ENCODE assay signal across 8 mouse cellular contexts in the genomic region with DNA sequence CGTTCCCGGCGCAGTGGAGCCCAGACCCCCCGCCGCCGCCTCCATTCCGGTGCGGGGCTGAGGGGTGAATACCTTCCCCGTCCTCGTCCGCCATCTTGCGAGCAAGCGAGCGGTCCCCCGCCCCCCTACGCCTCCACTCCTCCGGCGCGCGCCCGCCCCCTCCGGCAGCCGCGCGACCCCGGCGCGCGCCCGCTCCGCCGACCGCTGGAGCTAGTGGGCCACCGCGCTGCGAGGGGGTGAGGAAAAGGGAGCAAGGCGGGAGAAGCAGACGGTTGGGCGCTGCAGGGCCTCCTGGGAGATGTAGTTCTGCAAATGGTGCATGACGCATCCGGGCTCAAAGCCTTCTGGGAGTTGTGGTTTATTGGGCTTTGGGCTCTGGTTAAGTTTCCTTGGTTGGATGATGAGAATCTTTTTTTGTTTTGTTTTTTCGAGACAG. TPM values are rescaled to one million over a fixed set of nuclear protein-coding genes. Genes with fewer than 3 reads are reported as not detected.
DNase-seq lines count a peak whose midpoint lies in the region; ATAC-seq and TF ChIP-seq lines count a peak whose summit lies in the region.

Gene Snx27, minus strand, starts transcription at position 261 of the 436 bp plus-strand sequence.

- peak within 1 kb of the TSS; percentile 88 for H3K9ac ChIP-seq in heart, embryonic 12.5 days
- H3K9ac ChIP-seq in kidney, postnatal 0 days (ENCODE audit: low read depth, low read length), result peak within 1 kb of the TSS; percentile 87
- H3K9ac ChIP-seq in liver, embryonic 11.5 days (ENCODE audit: low read depth, low read length), result peak within 1 kb of the TSS; percentile 90
- H3K9ac ChIP-seq in stomach, embryonic 14.5 days (replicated peaks; ENCODE audit: low read depth, low read length), result peak within 1 kb of the TSS; percentile 78

- H3K36me3 ChIP-seq in heart, embryonic 12.5 days, result no peaks in the 10 kb centered on the region
- no peaks in the 10 kb centered on the region for H3K36me3 ChIP-seq in kidney, postnatal 0 days (ENCODE audit: insufficient read depth, low read length)
- H3K36me3 ChIP-seq in liver, embryonic 11.5 days (ENCODE audit: control insufficient read depth, insufficient read depth, low read length), result no peaks in the 10 kb centered on the region
- no peaks in the 10 kb centered on the region for H3K36me3 ChIP-seq in stomach, embryonic 14.5 days (ENCODE audit: control insufficient read depth, insufficient read depth, low read length)

- no peak for TF ChIP-seq CTCF in kidney, postnatal 0 days (IDR thresholded peaks at IDR 0.05; ENCODE audit: low read depth)

- peak; percentile 84 to 85 for DNase-seq in B cell, adult 2 months
- DNase-seq in brain, adult 2 months (ENCODE audit: low read depth, low spot score), result peak; percentile 98
- DNase-seq in kidney, postnatal 0 days (ENCODE audit: low spot score), result peak; percentile 98
- DNase-seq in liver, embryonic 11.5 days (ENCODE audit: low spot score), result peak; percentile 91
- peak; percentile 88 for DNase-seq in naive thymus-derived CD4-positive, alpha-beta T cell, adult 2 months (ENCODE audit: low read depth)

- H3K27ac ChIP-seq in heart, embryonic 12.5 days (ENCODE audit: poor library complexity, severe bottlenecking), result peak within 1 kb of the TSS; percentile 79
- H3K27ac ChIP-seq in kidney, postnatal 0 days, result peak within 1 kb of the TSS; percentile 74
- peak within 1 kb of the TSS; percentile 79 for H3K27ac ChIP-seq in liver, embryonic 11.5 days (ENCODE audit: low read depth, low read length)
- peak within 1 kb of the TSS; percentile 74 for H3K27ac ChIP-seq in stomach, embryonic 14.5 days (ENCODE audit: low read length)

- peak within 1 kb of the TSS; percentile 88 for H3K4me3 ChIP-seq in heart, embryonic 12.5 days
- peak within 1 kb of the TSS; percentile 72 for H3K4me3 ChIP-seq in kidney, postnatal 0 days (replicated peaks; ENCODE audit: low read depth, low read length)
- peak within 1 kb of the TSS; percentile 90 for H3K4me3 ChIP-seq in liver, embryonic 11.5 days (ENCODE audit: low read depth, low read length)
- H3K4me3 ChIP-seq in stomach, embryonic 14.5 days (ENCODE audit: low read depth, low read length), result peak within 1 kb of the TSS; percentile 85

- no peaks in the 10 kb centered on the region for H3K9me3 ChIP-seq in heart, embryonic 12.5 days (replicated peaks)
- H3K9me3 ChIP-seq in kidney, postnatal 0 days (replicated peaks; ENCODE audit: low read length), result no peaks in the 10 kb centered on the region
- H3K9me3 ChIP-seq in liver, embryonic 11.5 days (ENCODE audit: control insufficient read depth, low read length), result no peaks in the 10 kb centered on the region
- no peaks in the 10 kb centered on the region for H3K9me3 ChIP-seq in stomach, embryonic 14.5 days (ENCODE audit: control insufficient read depth, low read depth, low read length)

- peak within 1 kb of the TSS; percentile 87 for H3K4me2 ChIP-seq in heart, embryonic 12.5 days
- H3K4me2 ChIP-seq in kidney, postnatal 0 days (ENCODE audit: low read length), result peak within 1 kb of the TSS; percentile 86
- H3K4me2 ChIP-seq in liver, embryonic 11.5 days, result peak within 1 kb of the TSS; percentile 72
- peak within 1 kb of the TSS; percentile 88 for H3K4me2 ChIP-seq in stomach, embryonic 14.5 days (replicated peaks; ENCODE audit: low read depth, low read length)

- WGBS in heart, embryonic 12.5 days, result under 1% methylated on average over 42 of the region's 42 CpGs
- WGBS in kidney, postnatal 0 days, result 0% methylated on average over 33 of the region's 42 CpGs
- WGBS in liver, embryonic 11.5 days, result under 1% methylated on average over 42 of the region's 42 CpGs
- WGBS in stomach, embryonic 14.5 days, result under 1% methylated on average over 42 of the region's 42 CpGs

- ATAC-seq in erythroblast, adult 5-6 weeks (replicated peaks; ENCODE audit: low FRiP score, poor library complexity, severe bottlenecking), result peak; percentile 91
- peak; percentile 98 for ATAC-seq in heart, embryonic 12.5 days (ENCODE audit: insufficient number of reproducible peaks, low FRiP score)
- peak; percentile 98 for ATAC-seq in kidney, postnatal 0 days (replicated peaks; ENCODE audit: low FRiP score, low read depth)
- peak; percentile 94 for ATAC-seq in liver, embryonic 11.5 days (replicated peaks; ENCODE audit: low FRiP score)
- ATAC-seq in stomach, embryonic 14.5 days (ENCODE audit: insufficient number of reproducible peaks, insufficient read depth, low FRiP score, low read depth), result peak; percentile 98

- peaks cover 14% of the 10 kb centered on the region for H3K4me1 ChIP-seq in heart, embryonic 12.5 days (replicated peaks)
- H3K4me1 ChIP-seq in kidney, postnatal 0 days (replicated peaks; ENCODE audit: insufficient read depth, low read length), result peaks cover 11% of the 10 kb centered on the region
- H3K4me1 ChIP-seq in liver, embryonic 11.5 days (replicated peaks; ENCODE audit: control insufficient read depth, insufficient read depth, low read length), result 0 out of 2 replicates have a peak, but pooled peaks cover 6% of the 10 kb centered on the region
- H3K4me1 ChIP-seq in stomach, embryonic 14.5 days (ENCODE audit: control insufficient read depth, insufficient read depth, low read length), result peaks cover 18% of the 10 kb centered on the region

- no peaks in the 10 kb centered on the region for H3K27me3 ChIP-seq in heart, embryonic 12.5 days (replicated peaks)
- H3K27me3 ChIP-seq in kidney, postnatal 0 days (ENCODE audit: insufficient read depth, low read length), result no peaks in the 10 kb centered on the region
- no peaks in the 10 kb centered on the region for H3K27me3 ChIP-seq in liver, embryonic 11.5 days (replicated peaks; ENCODE audit: control insufficient read depth, insufficient read depth, low read length)
- no peaks in the 10 kb centered on the region for H3K27me3 ChIP-seq in stomach, embryonic 14.5 days (ENCODE audit: control insufficient read depth, insufficient read depth, low read length)

RNA-seq across cellular contexts. Expression of gene Snx27, which starts in this region (rescaled TPM):
- total RNA-seq in erythroblast, adult 5-6 weeks (2015; ENCODE audit: low replicate concordance), result 6.7 and 9.8 TPM in 2 replicates
- total RNA-seq in erythroblast, adult 5-6 weeks (2017; ENCODE audit: low replicate concordance), result 13.0 and 13.8 TPM in 2 replicates
- polyA plus RNA-seq in heart, embryonic 12.5 days (2016; fragmentation: Nextera tagmentation; extraction: Ambion mirVana), result 40.3 and 41.4 TPM in 2 replicates
- polyA plus RNA-seq in kidney, postnatal 0 days (2015; fragmentation: Nextera tagmentation; extraction: Ambion mirVana), result 33.4 and 39.1 TPM in 2 replicates
- polyA plus RNA-seq in liver, embryonic 11.5 days (2014; fragmentation: Nextera tagmentation; extraction: Ambion mirVana), result 24.4 and 24.7 TPM in 2 replicates
- 35.1 and 41.9 TPM in 2 replicates for polyA plus RNA-seq in stomach, embryonic 14.5 days (2014; fragmentation: Nextera tagmentation; extraction: Ambion mirVana)

Comparison
In these comparisons a context has a peak if more than half of its experiments do, and no peak if none do; other contexts are left out.
1. Peak in every context shown above with its lines: DNase-seq, ATAC-seq, H3K4me3 ChIP-seq and H3K27ac ChIP-seq.